Mouse (Mus musculus): ENCODE measurements around the gene Dars2.

Dars2 gene

GRCm38 (mm10) chr1:161070352-161071271, at the start of gene Dars2, which contains the start of gene Cenpl:
Gene Dars2 (minus strand): TSS chr1:161070658.
Gene Cenpl (plus strand): TSS chr1:161070713.
- in situ Hi-C loops (cut with MboI, MseI), result no loop called here

GRCm38 (mm10) chr1:161114591-161114990, 44.1 kb upstream of the Dars2 start:
- in situ Hi-C loops (cut with MboI, MseI), result loop anchor here (5.0 kb wide), 1 partner anchor 37 kb away; no protein-coding TSS in a partner anchor

GRCm38 (mm10) chr1:161109216-161109615, 38.8 kb upstream of the Dars2 start:
- in situ Hi-C loops (cut with MboI, MseI), result no loop called here

GRCm38 (mm10) chr1:161103842-161104241, 33.4 kb upstream of the Dars2 start:
- in situ Hi-C loops (cut with MboI, MseI), result no loop called here

- in situ Hi-C loops (cut with MboI, MseI), result no loop called here
These were observed 29.4 kb upstream of the Dars2 start for GRCm38 (mm10) chr1:161099721-161100405.

- in situ Hi-C loops (cut with MboI, MseI), result loop anchor here (5.0 kb wide), 1 partner anchor 35 kb away; no protein-coding TSS in a partner anchor
These were observed 6.8 kb upstream of the Dars2 start for GRCm38 (mm10) chr1:161077243-161077642.

GRCm38 (mm10) chr1:161076238-161076637, 5.8 kb upstream of the Dars2 start:
- in situ Hi-C loops (cut with MboI, MseI), result loop anchor here (5.0 kb wide), 1 partner anchor 36 kb away; no protein-coding TSS in a partner anchor

GRCm38 (mm10) chr1:161071272-161071620, 788 bp upstream of the Dars2 start:
- in situ Hi-C loops (cut with MboI, MseI), result no loop called here

GRCm38 (mm10) chr1:161063351-161063750, 7.1 kb downstream of the Dars2 start:
- in situ Hi-C loops (cut with MboI, MseI), result no loop called here

- in situ Hi-C loops (cut with MboI, MseI), result no loop called here
These were observed 13.3 kb downstream of the Dars2 start for GRCm38 (mm10) chr1:161057164-161057563.

GRCm38 (mm10) chr1:161046972-161047371, 23.5 kb downstream of the Dars2 start:
- in situ Hi-C loops (cut with MboI, MseI), result no loop called here

GRCm38 (mm10) chr1:161041261-161042020, 29.0 kb downstream of the Dars2 start:
- in situ Hi-C loops (cut with MboI, MseI), result no loop called here

GRCm38 (mm10) chr1:161040855-161041254, 29.6 kb downstream of the Dars2 start:
- in situ Hi-C loops (cut with MboI, MseI), result no loop called here

- in situ Hi-C loops (cut with MboI, MseI), result no loop called here
These were observed 30.1 kb downstream of the Dars2 start for GRCm38 (mm10) chr1:161040426-161040770.

- in situ Hi-C loops (cut with MboI, MseI), result no loop called here
These were observed 30.6 kb downstream of the Dars2 start for GRCm38 (mm10) chr1:161039741-161040425.

- in situ Hi-C loops (cut with MboI, MseI), result no loop called here
These were observed 31.3 kb downstream of the Dars2 start for GRCm38 (mm10) chr1:161038968-161039721.

GRCm38 (mm10) chr1:161038004-161038403, 32.5 kb downstream of the Dars2 start:
- in situ Hi-C loops (cut with MboI, MseI), result no loop called here

GRCm38 (mm10) chr1:161037599-161037998, 32.9 kb downstream of the Dars2 start:
- in situ Hi-C loops (cut with MboI, MseI), result no loop called here

- in situ Hi-C loops (cut with MboI, MseI), result no loop called here
These were observed 33.4 kb downstream of the Dars2 start for GRCm38 (mm10) chr1:161037026-161037425.

GRCm38 (mm10) chr1:161036411-161036841, 34.0 kb downstream of the Dars2 start:
- in situ Hi-C loops (cut with MboI, MseI), result no loop called here

Data from regulatory T cell (primary cell).